Mouse (Mus musculus): ENCODE measurements around the gene Mettl26. TPM values are rescaled to one million over a fixed set of nuclear protein-coding genes. Genes with fewer than 3 reads are reported as not detected.
A peak's percentile ranks its signal among the peaks of the same experiment; 100 is the strongest.

Mettl26 gene
- polyA plus RNA-seq, 2 experiments = 46.5 to 47.6 TPM

DNA sequence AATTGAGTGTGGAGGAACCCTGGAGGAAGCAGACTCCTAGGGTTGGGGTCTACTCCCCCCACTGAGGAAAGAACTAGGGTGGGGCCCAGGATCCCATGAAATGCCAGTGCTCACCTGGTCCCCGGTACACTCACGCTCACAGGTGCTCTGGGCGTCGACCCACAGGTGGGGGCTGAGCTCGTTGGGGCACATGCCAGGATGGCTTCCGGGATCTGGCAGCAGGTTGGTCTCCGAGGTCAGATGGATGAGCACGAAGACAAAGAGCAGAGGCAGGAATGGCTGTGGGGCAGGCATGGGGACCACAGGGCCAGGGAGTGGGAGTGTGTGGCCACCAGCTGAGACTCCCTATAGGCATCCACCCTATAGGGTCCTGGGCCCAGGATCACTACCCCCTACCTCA lies 4.9 kb downstream of the Mettl26 start:
- Histone ChIP-seq H3K36me3 (replicated peaks; ENCODE audit: control insufficient read depth, insufficient read depth, low read depth) (peaks cover 5% of the 10 kb centered on the region; the same call in 1 of the 2 replicates), H3K9me3 (ENCODE audit: control insufficient read depth, low read length) (no peaks in the 10 kb centered on the region), H3K4me1 (replicated peaks; ENCODE audit: control insufficient read depth in 2 of 2, insufficient read depth in 2 of 2, low read length in 1 of 2) (peaks cover 4 to 26% of the 10 kb centered on the region in 2 experiments), H3K4me3 (ENCODE audit: insufficient read depth in 1 of 2, low read depth in 2 of 2, low read length in 2 of 2) (no peak overlapping the region), H3K9ac (replicated peaks) (no peak overlapping the region), H3K27ac (no peak overlapping the region), H3K4me2 (ENCODE audit: low read depth) (no peak overlapping the region), H3K27me3 (ENCODE audit: control insufficient read depth, insufficient read depth, low read length) (no peaks in the 10 kb centered on the region)
- no peak for ATAC-seq (ENCODE audit: insufficient read depth)
- 71% methylated on average over 8 of the region's 8 CpGs for WGBS (ENCODE audit: insufficient replicate concordance)
- no peak for DNase-seq (ENCODE audit: low read depth in 3 of 3, low spot score in 3 of 3)
- TF ChIP-seq CTCF (IDR thresholded peaks at IDR 0.05; ENCODE audit: low read depth) (no peak), EP300 (IDR thresholded peaks at IDR 0.05; ENCODE audit: low read depth) (no peak)

DNA sequence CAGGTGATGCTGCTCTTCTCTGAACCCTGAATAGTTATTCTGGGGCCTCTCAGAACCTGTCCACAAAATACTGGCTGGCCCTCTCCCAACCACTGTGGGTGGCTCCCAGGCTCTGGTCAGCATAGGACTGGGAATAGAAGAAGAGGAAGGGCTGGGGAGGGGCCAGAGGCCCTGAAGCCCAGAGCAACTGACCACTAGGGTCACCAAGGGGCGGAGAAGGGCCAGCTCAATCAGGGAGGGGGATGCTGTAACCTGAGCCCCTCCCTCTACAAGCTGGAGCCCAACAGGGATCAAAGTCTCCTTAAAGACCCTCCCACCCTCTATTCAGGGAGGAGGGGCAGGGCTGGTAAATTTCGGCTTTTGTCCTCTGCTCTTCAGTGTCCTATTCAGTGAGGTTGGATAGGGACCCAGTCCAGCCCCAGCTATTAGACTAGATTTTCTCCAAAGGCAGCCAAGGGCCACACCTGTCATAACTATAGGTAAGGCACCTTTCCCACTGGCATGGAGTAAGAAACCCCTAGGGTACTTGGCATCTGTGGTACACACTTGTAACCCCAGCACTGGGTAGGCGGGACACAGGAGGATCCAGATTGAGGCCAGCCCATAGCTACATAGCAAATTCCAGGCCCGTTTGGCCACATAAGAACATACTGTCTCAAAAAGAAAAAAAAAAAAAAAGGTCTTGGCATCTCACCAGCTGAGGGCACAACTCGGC lies 5.5 kb downstream of the Mettl26 start, which contains the start of gene Wfikkn1:
Gene Wfikkn1 (minus strand): TSS at position 663 of the 715 bp plus-strand sequence.
- Histone ChIP-seq H3K4me2 (ENCODE audit: low read depth) (no peak within 1 kb of the TSS), H3K27me3 (ENCODE audit: control insufficient read depth, insufficient read depth, low read length) (no peaks in the 10 kb centered on the region), H3K9ac (replicated peaks) (no peak within 1 kb of the TSS), H3K4me1 (replicated peaks; ENCODE audit: control insufficient read depth in 2 of 2, insufficient read depth in 2 of 2, low read length in 1 of 2) (peaks cover 4 to 26% of the 10 kb centered on the region in 2 experiments), H3K27ac (no peak within 1 kb of the TSS), H3K9me3 (ENCODE audit: control insufficient read depth, low read length) (no peaks in the 10 kb centered on the region), H3K4me3 (ENCODE audit: insufficient read depth in 1 of 2, low read depth in 2 of 2, low read length in 2 of 2) (no peak within 1 kb of the TSS), H3K36me3 (replicated peaks; ENCODE audit: control insufficient read depth, insufficient read depth, low read depth) (peaks cover 5% of the 10 kb centered on the region; the same call in 1 of the 2 replicates)
- 59% methylated on average over 5 of the region's 5 CpGs for WGBS (ENCODE audit: insufficient replicate concordance)
- TF ChIP-seq EP300 (IDR thresholded peaks at IDR 0.05; ENCODE audit: low read depth) = no peak
- no peak for TF ChIP-seq CTCF (IDR thresholded peaks at IDR 0.05; ENCODE audit: low read depth)
- DNase-seq (ENCODE audit: low read depth in 3 of 3, low spot score in 3 of 3) (no peak), ATAC-seq (ENCODE audit: insufficient read depth) (peak; percentile 19)

DNA sequence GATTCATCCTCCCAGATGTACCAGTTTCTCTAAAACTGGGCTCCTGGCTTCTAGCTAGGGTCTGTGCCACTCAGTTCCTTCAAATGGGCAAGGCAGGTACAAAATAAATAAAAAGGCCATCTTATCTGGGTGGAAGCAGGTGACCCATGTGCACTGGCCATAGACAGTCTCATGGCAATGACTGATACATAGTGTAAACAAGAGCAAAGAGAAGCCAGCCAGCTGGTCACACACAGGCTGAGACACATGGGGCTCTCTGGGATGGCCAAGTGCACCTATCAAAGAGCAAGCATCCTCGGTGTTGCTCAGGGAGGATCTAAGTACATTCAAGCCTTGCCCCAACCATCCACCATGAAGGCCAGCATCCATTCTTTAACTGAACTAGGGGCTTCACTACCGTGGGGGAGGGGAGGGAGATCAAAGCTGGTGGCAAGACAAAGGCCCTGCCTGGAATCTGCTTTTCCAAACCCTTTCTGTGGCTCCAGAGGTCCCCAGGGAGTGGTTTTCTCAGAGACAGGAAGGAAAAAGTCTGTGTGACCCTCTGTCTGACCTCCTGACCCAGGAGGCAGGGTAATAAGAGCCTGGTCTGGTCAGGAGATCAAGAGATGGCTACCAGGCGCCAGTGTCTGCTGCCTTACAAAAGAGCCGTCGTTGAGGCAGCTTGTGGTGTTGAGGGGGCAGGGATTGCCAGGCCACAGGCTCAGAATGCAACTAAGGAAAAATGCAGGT lies 6.2 kb downstream of the Mettl26 start:
- peaks cover under 1 to 26% of the 10 kb centered on the region in 2 experiments for H3K4me1 ChIP-seq (replicated peaks; ENCODE audit: control insufficient read depth in 2 of 2, insufficient read depth in 2 of 2, low read length in 1 of 2)
- no peak overlapping the region for H3K9ac ChIP-seq (replicated peaks)
- WGBS (ENCODE audit: insufficient replicate concordance) = 40% methylated on average over 5 of the region's 5 CpGs
- no peak for DNase-seq (ENCODE audit: low read depth in 3 of 3, low spot score in 3 of 3)
- no peaks in the 10 kb centered on the region for H3K9me3 ChIP-seq (ENCODE audit: control insufficient read depth, low read length)
- no peak overlapping the region for H3K27ac ChIP-seq
- no peaks in the 10 kb centered on the region for H3K27me3 ChIP-seq (ENCODE audit: control insufficient read depth, insufficient read depth, low read length)
- no peak overlapping the region for H3K4me3 ChIP-seq (ENCODE audit: insufficient read depth in 1 of 2, low read depth in 2 of 2, low read length in 2 of 2)
- no peak for ATAC-seq (ENCODE audit: insufficient read depth)
- H3K4me2 ChIP-seq (ENCODE audit: low read depth) = no peak overlapping the region
- TF ChIP-seq EP300 (IDR thresholded peaks at IDR 0.05; ENCODE audit: low read depth) = no peak
- TF ChIP-seq CTCF (IDR thresholded peaks at IDR 0.05; ENCODE audit: low read depth) = no peak
- H3K36me3 ChIP-seq (replicated peaks; ENCODE audit: control insufficient read depth, insufficient read depth, low read depth) = peaks cover 5% of the 10 kb centered on the region; the same call in 1 of the 2 replicates

DNA sequence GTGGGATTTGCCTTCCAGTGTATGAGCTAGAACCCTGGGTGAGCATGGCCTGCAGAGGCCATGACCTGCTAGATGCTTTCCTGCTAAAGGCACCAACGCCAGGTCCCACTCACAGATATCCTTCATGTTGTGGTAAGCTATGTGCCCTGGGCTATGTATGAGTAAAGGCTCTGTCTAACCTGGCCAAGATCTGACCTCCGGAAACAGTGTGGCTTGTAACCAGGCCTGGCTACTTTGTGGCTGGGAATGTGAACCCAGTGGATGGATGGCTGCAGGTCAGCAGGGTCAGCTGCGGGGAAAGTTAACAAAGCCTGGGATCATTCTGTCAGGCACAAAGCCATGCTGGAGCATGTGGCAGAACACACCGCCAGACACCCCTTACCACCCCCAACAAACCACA lies 6.8 kb downstream of the Mettl26 start:
- TF ChIP-seq CTCF (IDR thresholded peaks at IDR 0.05; ENCODE audit: low read depth) = no peak
- TF ChIP-seq EP300 (IDR thresholded peaks at IDR 0.05; ENCODE audit: low read depth) = no peak
- Histone ChIP-seq H3K4me1 (replicated peaks; ENCODE audit: control insufficient read depth in 2 of 2, insufficient read depth in 2 of 2, low read length in 1 of 2) (peaks cover 0 to 20% of the 10 kb centered on the region in 2 experiments; a peak in 3 of 4 replicates), H3K4me3 (ENCODE audit: insufficient read depth in 1 of 2, low read depth in 2 of 2, low read length in 2 of 2) (no peak overlapping the region), H3K27me3 (ENCODE audit: control insufficient read depth, insufficient read depth, low read length) (no peaks in the 10 kb centered on the region), H3K4me2 (ENCODE audit: low read depth) (no peak overlapping the region), H3K36me3 (replicated peaks; ENCODE audit: control insufficient read depth, insufficient read depth, low read depth) (peaks cover 5% of the 10 kb centered on the region; the same call in 1 of the 2 replicates), H3K27ac (no peak overlapping the region), H3K9ac (replicated peaks) (no peak overlapping the region), H3K9me3 (ENCODE audit: control insufficient read depth, low read length) (no peaks in the 10 kb centered on the region)
- ATAC-seq (ENCODE audit: insufficient read depth) (no peak), DNase-seq (ENCODE audit: low read depth in 3 of 3, low spot score in 3 of 3) (no peak)
- WGBS (ENCODE audit: insufficient replicate concordance) = 62% methylated on average over 4 of the region's 4 CpGs

DNA sequence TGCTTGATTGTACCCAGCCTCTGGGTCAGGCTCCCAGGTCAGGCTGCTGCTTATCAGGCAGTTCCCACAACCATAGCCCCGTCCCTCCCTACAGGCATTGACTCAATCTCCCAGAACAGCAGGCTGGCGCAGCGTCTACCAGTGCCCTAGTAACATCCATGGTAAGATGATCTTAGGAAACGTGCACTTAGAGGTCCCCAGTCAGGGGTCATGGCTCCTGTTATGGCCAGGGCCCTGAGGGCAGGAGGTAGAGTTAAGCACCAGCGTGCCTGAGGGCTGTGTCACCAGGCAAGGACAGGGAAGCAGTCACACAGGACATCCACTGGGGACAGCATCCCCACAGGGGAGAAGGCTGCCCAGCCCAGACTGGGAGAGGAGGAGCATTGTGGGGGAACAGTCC lies 7.4 kb downstream of the Mettl26 start:
- Histone ChIP-seq H3K27me3 (ENCODE audit: control insufficient read depth, insufficient read depth, low read length) (no peaks in the 10 kb centered on the region), H3K4me3 (ENCODE audit: insufficient read depth in 1 of 2, low read depth in 2 of 2, low read length in 2 of 2) (no peak overlapping the region), H3K4me2 (ENCODE audit: low read depth) (no peak overlapping the region), H3K36me3 (replicated peaks; ENCODE audit: control insufficient read depth, insufficient read depth, low read depth) (peaks cover 5% of the 10 kb centered on the region; the same call in 1 of the 2 replicates), H3K4me1 (replicated peaks; ENCODE audit: control insufficient read depth in 2 of 2, insufficient read depth in 2 of 2, low read length in 1 of 2) (peaks cover 0 to 20% of the 10 kb centered on the region in 2 experiments; a peak in 3 of 4 replicates), H3K27ac (no peak overlapping the region), H3K9me3 (ENCODE audit: control insufficient read depth, low read length) (no peaks in the 10 kb centered on the region), H3K9ac (replicated peaks) (no peak overlapping the region)
- 27% methylated on average over 5 of the region's 5 CpGs for WGBS (ENCODE audit: insufficient replicate concordance)
- peak; percentile 51; the same call in 1 of the 2 replicates for ATAC-seq (ENCODE audit: insufficient read depth)
- TF ChIP-seq EP300 (IDR thresholded peaks at IDR 0.05; ENCODE audit: low read depth) = no peak
- TF ChIP-seq CTCF (IDR thresholded peaks at IDR 0.05; ENCODE audit: low read depth) = peak; percentile 37
- DNase-seq (ENCODE audit: low read depth in 3 of 3, low spot score in 3 of 3) = no peak

All from liver, embryonic 14.5 days (tissue).